Mouse (Mus musculus) ES-Bruce4 (cell line): ENCODE results near the gene Fgfr2. TPM values are rescaled to one million over a fixed set of nuclear protein-coding genes. Genes with fewer than 3 reads are reported as not detected.

Experiments used
- H3K27ac ChIP-seq: 2 replicates; pipeline ENCODE4 v1.5.1; 2012; ENCODE audit warnings: low read length, inconsistent platforms; ENCODE audit not compliant: insufficient read depth
- H3K27me3 ChIP-seq: 2 replicates; pipeline ENCODE4 v1.6.1; 2012; ENCODE audit warnings: mild to moderate bottlenecking, low read length, inconsistent platforms; ENCODE audit not compliant: control insufficient read depth, poor library complexity, insufficient read depth, severe bottlenecking
- H3K36me3 ChIP-seq: 2 replicates; pipeline ENCODE4 v1.6.1; 2012; ENCODE audit warnings: inconsistent platforms, mild to moderate bottlenecking, low read length, moderate library complexity; ENCODE audit not compliant: control insufficient read depth, poor library complexity, insufficient read depth, severe bottlenecking
- H3K4me1 ChIP-seq: one replicate; pipeline ENCODE4 v1.8.1; 2011; ENCODE audit warnings: low read length; ENCODE audit not compliant: control insufficient read depth, insufficient read depth
- H3K4me3 ChIP-seq: 2 replicates; pipeline ENCODE4 v1.5.1; 2011; ENCODE audit warnings: low read depth, mild to moderate bottlenecking, low read length
- H3K9ac ChIP-seq: 2 replicates; pipeline ENCODE4 v1.6.1; 2012; ENCODE audit warnings: low read depth, mild to moderate bottlenecking, inconsistent platforms; ENCODE audit not compliant: poor library complexity, severe bottlenecking
- H3K9me3 ChIP-seq: replicated peaks from 2 replicates; pipeline ENCODE4 v1.6.1; 2012; ENCODE audit warnings: mild to moderate bottlenecking, low read length, inconsistent platforms; ENCODE audit not compliant: control insufficient read depth, poor library complexity, insufficient read depth, severe bottlenecking
- CTCF ChIP-seq: IDR thresholded peaks from one replicate; pipeline ENCODE4 v1.8.1; 2011; ENCODE audit warnings: low read depth, low read length
- EP300 ChIP-seq: IDR thresholded peaks from 2 replicates; pipeline ENCODE4 v1.6.1; 2011; ENCODE audit warnings: low read depth, low read length; ENCODE audit not compliant: insufficient read depth
- POLR2A ChIP-seq: IDR thresholded peaks from one replicate; pipeline ENCODE4 v1.8.1; 2011; ENCODE audit warnings: low read length; ENCODE audit not compliant: insufficient read depth
- polyA plus RNA-seq: library from polyadenylated mRNA; stranded (reverse); fragments of >200 nt; gene quantifications from 2 replicates; pipeline ENCODE4 v1.2.4, GENCODE M21; 2011; ENCODE audit warnings: low read depth; ENCODE audit not compliant: missing spikeins, insufficient read depth, insufficient read length

Gene Fgfr2
- polyA plus RNA-seq, 1 experiment: 34.8 TPM

- Histone ChIP-seq H3K9ac (no peak overlapping the region), H3K27ac (no peak overlapping the region), H3K27me3 (no peaks in the 10 kb centered on the region), H3K4me1 (no peaks in the 10 kb centered on the region), H3K4me3 (no peak overlapping the region), H3K9me3 (no peaks in the 10 kb centered on the region), H3K36me3 (peaks cover 2% of the 10 kb centered on the region; the same call in 1 of the 2 replicates)
- no peak for TF ChIP-seq CTCF
- no peak for TF ChIP-seq POLR2A
- TF ChIP-seq EP300: no peak
These were observed 2691.0 kb downstream of the Fgfr2 start for GRCm38 (mm10) chr7:130432141-130432540.

- Histone ChIP-seq H3K36me3 (peaks cover 2% of the 10 kb centered on the region; the same call in 1 of the 2 replicates), H3K27ac (no peak overlapping the region), H3K9ac (no peak overlapping the region), H3K9me3 (no peaks in the 10 kb centered on the region), H3K27me3 (no peaks in the 10 kb centered on the region), H3K4me3 (no peak overlapping the region), H3K4me1 (no peaks in the 10 kb centered on the region)
- TF ChIP-seq EP300: no peak
- TF ChIP-seq CTCF: no peak
- no peak for TF ChIP-seq POLR2A
These were observed 2696.6 kb downstream of the Fgfr2 start for GRCm38 (mm10) chr7:130426586-130426985.

GRCm38 (mm10) chr7:130425991-130426390 is 2697.2 kb downstream of the Fgfr2 start:
- TF ChIP-seq CTCF (no peak), POLR2A (no peak), EP300 (no peak)
- no peaks in the 10 kb centered on the region for H3K9me3 ChIP-seq
- peaks cover 2% of the 10 kb centered on the region; the same call in 1 of the 2 replicates for H3K36me3 ChIP-seq
- H3K9ac ChIP-seq: no peak overlapping the region
- no peaks in the 10 kb centered on the region for H3K27me3 ChIP-seq
- H3K27ac ChIP-seq: no peak overlapping the region
- no peaks in the 10 kb centered on the region for H3K4me1 ChIP-seq
- H3K4me3 ChIP-seq: no peak overlapping the region

- Histone ChIP-seq H3K4me1 (no peaks in the 10 kb centered on the region), H3K9me3 (no peaks in the 10 kb centered on the region), H3K36me3 (no peaks in the 10 kb centered on the region), H3K9ac (no peak overlapping the region), H3K27me3 (no peaks in the 10 kb centered on the region; the same call in 1 of the 2 replicates), H3K27ac (no peak overlapping the region), H3K4me3 (no peak overlapping the region)
- TF ChIP-seq CTCF (no peak), POLR2A (no peak), EP300 (no peak)
These were observed 2703.2 kb downstream of the Fgfr2 start for GRCm38 (mm10) chr7:130419961-130420360.

- no peak overlapping the region for H3K9ac ChIP-seq
- H3K4me3 ChIP-seq: no peak overlapping the region
- H3K4me1 ChIP-seq: no peaks in the 10 kb centered on the region
- H3K9me3 ChIP-seq: no peaks in the 10 kb centered on the region
- no peak for TF ChIP-seq CTCF
- no peak overlapping the region for H3K27ac ChIP-seq
- no peaks in the 10 kb centered on the region for H3K36me3 ChIP-seq
- no peaks in the 10 kb centered on the region for H3K27me3 ChIP-seq
These were observed 2715.5 kb downstream of the Fgfr2 start for GRCm38 (mm10) chr7:130407622-130408021.

- Histone ChIP-seq H3K36me3 (no peaks in the 10 kb centered on the region), H3K4me3 (no peak overlapping the region), H3K9ac (no peak overlapping the region), H3K9me3 (no peaks in the 10 kb centered on the region), H3K27me3 (no peaks in the 10 kb centered on the region), H3K4me1 (no peaks in the 10 kb centered on the region), H3K27ac (no peak overlapping the region)
- TF ChIP-seq CTCF (no peak), POLR2A (no peak), EP300 (no peak)
These were observed 2719.8 kb downstream of the Fgfr2 start for GRCm38 (mm10) chr7:130403346-130403745.
